Mouse (Mus musculus) stomach, embryonic 15.5 days (tissue): ENCODE results near the gene Acan. TPM values are rescaled to one million over a fixed set of nuclear protein-coding genes. Genes with fewer than 3 reads are reported as not detected.

ENCODE experiments used
- ATAC-seq: fragments of 200-750 bp; cut with Nextera tagmentation; 2 replicates; pipeline ENCODE4 v1.8.0; 2017; ENCODE audit warnings: low read depth, moderate number of reproducible peaks, moderate TSS enrichment; ENCODE audit not compliant: insufficient read depth, low FRiP score
- H3K27ac ChIP-seq: fragments of 300-500 bp; sonication (generic); 2 replicates; pipeline ENCODE4 v1.5.1; 2015; ENCODE audit warnings: mild to moderate bottlenecking, inconsistent platforms
- H3K27me3 ChIP-seq: fragments of 300-500 bp; sonication (generic); replicated peaks from 2 replicates; pipeline ENCODE4 v1.6.1; 2015; ENCODE audit warnings: inconsistent platforms
- H3K36me3 ChIP-seq: fragments of 300-500 bp; sonication (generic); 2 replicates; pipeline ENCODE4 v1.6.1; 2015; ENCODE audit warnings: inconsistent platforms
- H3K4me1 ChIP-seq: fragments of 300-500 bp; sonication (generic); 2 replicates; pipeline ENCODE4 v1.6.1; 2015; ENCODE audit warnings: inconsistent platforms
- H3K4me2 ChIP-seq: fragments of 300-500 bp; sonication (generic); 2 replicates; pipeline ENCODE4 v1.6.1; 2015; ENCODE audit warnings: mild to moderate bottlenecking, inconsistent platforms
- H3K4me3 ChIP-seq: fragments of 300-500 bp; sonication (generic); replicated peaks from 2 replicates; pipeline ENCODE4 v1.5.1; 2015; ENCODE audit warnings: inconsistent platforms
- H3K9ac ChIP-seq: fragments of 300-500 bp; sonication (generic); 2 replicates; pipeline ENCODE4 v1.6.1; 2015; ENCODE audit warnings: inconsistent platforms
- H3K9me3 ChIP-seq: fragments of 300-500 bp; sonication (generic); 2 replicates; pipeline ENCODE4 v1.6.1; 2016; ENCODE audit warnings: inconsistent platforms
- WGBS: fragments of 180-500 bp; shearing (Covaris S2); methylation state at CpG from one replicate; pipeline ENCODE4 v1.1.7; 2015; 5-methylcytosine and 5-hydroxymethylcytosine counted together
- polyA plus RNA-seq: library from polyadenylated mRNA; unstranded; fragments of >200 nt; fragmentation: Nextera tagmentation; extraction: Ambion mirVana; gene quantifications from 2 replicates; pipeline ENCODE4 v1.2.1, GENCODE M21; 2015

Acan gene
- 0.82 and 1.5 TPM in 2 replicates for polyA plus RNA-seq

DNA sequence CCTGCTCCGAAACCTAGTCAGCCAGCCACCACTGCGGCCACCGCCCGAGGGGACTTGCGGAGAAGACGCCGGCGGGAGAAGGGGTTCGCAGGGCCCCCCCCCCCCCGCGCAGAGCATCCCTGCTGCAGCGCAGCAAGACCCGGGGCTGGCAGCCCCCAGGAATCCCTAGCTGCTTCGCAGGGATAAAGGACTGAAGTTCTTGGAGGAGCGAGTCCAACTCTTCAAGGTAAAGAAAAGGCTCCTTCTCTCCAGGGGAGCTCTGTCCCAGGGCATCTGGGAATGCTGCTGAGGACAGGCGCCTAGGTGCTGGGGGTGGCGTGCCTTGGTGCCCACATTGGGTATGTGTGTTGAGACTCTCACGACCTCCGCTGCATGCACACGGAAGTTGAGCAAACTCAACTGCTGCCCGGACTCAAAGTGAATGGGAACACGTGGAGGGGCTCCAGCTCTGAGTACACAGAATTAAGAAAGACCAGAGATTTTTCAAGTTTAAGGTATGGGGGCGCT lies at the start of gene Acan:
Acan (plus strand) TSS at position 101 of the 507 bp plus-strand sequence.
- Histone ChIP-seq H3K4me2 (peak within 1 kb of the TSS; percentile 89), H3K36me3 (no peaks in the 10 kb centered on the region), H3K4me1 (peaks cover 8% of the 10 kb centered on the region; the same call in 1 of the 2 replicates), H3K27me3 (peaks cover 57% of the 10 kb centered on the region), H3K27ac (no peak within 1 kb of the TSS), H3K9ac (no peak within 1 kb of the TSS), H3K4me3 (peak within 1 kb of the TSS; percentile 44), H3K9me3 (no peaks in the 10 kb centered on the region)
- 1% methylated on average over 23 of the region's 23 CpGs for WGBS
- ATAC-seq = no peak

DNA sequence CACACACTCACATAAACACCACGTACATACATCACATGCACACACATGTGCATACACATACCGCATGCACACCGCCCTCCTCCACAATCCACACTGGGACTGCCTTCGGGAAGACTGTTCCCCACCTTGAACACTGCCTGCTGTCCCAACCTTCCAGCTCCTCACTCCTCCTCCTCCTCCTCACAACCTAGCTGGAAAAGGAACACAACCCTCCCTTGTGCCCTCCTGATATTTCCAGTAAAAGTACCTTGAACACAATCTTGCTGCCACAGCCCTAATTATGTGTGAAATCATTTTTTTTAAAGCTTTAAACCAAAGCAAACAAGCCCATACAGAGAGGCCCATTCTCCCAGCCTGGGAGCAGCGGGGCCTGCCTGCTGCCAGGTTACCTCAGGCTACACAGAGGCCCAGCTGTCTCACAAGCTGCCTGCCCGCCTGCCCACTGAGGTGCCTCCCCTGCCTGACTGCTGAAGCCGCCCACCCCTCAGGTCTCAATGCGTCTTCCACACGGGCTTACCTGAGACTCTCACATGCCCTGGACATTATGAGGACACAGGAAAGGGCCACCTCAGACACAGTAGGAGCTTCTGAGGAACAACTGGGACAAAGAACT lies 31.9 kb upstream of the Acan start:
- no peak for ATAC-seq
- 60% methylated on average over 9 of the region's 9 CpGs for WGBS

DNA sequence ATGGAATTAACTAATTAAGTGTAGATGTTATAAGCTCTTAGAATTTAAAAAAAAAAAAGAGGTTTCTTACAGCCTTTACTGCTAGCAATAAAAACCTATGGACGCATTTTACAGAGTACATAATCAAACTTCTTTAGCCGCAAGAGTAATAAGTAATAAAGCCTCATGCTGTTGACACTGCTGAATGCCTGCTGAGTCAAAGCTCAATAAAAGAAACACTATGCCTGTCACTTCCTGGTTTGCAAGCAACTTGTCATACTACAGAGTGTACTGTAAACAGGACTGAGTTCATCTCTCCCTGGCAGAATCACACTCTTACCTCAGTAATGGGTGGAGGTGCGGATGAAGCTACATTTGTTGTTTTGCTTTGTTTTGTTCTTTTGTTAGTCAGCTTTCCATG lies 24.1 kb upstream of the Acan start:
- Histone ChIP-seq H3K4me1 (no peaks in the 10 kb centered on the region), H3K9ac (no peak overlapping the region), H3K36me3 (no peaks in the 10 kb centered on the region), H3K27me3 (no peaks in the 10 kb centered on the region), H3K9me3 (no peaks in the 10 kb centered on the region), H3K27ac (no peak overlapping the region), H3K4me2 (no peak overlapping the region), H3K4me3 (no peak overlapping the region)
- WGBS = 85% methylated on average over 3 of the region's 3 CpGs
- ATAC-seq = no peak

More for the DNA sequence above, 31.9 kb upstream of the Acan start:
- Histone ChIP-seq H3K36me3 (no peaks in the 10 kb centered on the region), H3K4me3 (no peak overlapping the region), H3K4me2 (no peak overlapping the region), H3K9me3 (no peaks in the 10 kb centered on the region), H3K9ac (no peak overlapping the region), H3K27ac (no peak overlapping the region), H3K27me3 (no peaks in the 10 kb centered on the region), H3K4me1 (no peaks in the 10 kb centered on the region)

DNA sequence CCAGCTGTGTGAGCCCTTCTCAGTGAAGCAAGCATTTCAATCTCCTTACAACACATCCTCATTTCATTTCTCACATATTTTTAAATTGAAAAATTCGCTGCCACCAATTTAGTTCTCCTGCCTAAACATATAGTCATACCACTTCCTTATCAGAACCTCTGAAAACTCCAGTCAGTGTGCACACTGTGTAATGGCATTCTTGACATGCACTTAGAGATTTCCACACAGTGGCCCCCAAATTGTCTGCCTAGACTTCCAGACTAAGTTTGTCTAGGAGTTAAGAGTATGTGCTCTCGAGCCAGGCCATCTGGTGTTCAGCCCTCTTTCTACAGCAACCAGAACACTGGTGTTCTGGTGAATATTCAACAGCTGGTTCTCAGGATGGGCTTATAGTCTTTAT lies 19.5 kb upstream of the Acan start:
- no peaks in the 10 kb centered on the region for H3K4me1 ChIP-seq
- H3K36me3 ChIP-seq = no peaks in the 10 kb centered on the region
- no peak for ATAC-seq
- H3K27ac ChIP-seq = no peak overlapping the region
- H3K9ac ChIP-seq = no peak overlapping the region
- no peaks in the 10 kb centered on the region for H3K27me3 ChIP-seq
- no peaks in the 10 kb centered on the region for H3K9me3 ChIP-seq
- no peak overlapping the region for H3K4me2 ChIP-seq
- H3K4me3 ChIP-seq = no peak overlapping the region
- 57% methylated on average over 2 of the region's 2 CpGs for WGBS

DNA sequence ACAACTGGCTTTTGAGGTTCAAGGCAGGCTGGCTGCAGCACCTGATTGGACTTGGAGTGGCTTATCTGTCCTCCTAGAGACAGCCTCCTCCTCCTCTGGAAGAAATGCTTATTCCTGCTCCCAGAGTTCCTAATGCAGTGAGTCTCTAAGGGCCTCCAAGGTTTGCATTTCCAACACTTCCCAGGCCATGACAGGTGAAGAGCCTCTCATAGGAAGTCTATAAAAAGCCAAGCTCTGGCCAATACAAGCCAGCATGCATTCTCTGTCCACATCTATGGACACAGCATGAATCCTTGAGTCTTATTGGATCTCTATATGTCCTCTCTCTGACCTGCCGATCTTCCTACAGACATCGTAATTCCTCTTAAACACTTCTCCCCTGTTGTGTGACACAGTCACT lies 18.8 kb upstream of the Acan start:
- Histone ChIP-seq H3K36me3 (no peaks in the 10 kb centered on the region), H3K9ac (no peak overlapping the region), H3K27ac (no peak overlapping the region), H3K4me1 (no peaks in the 10 kb centered on the region), H3K4me3 (no peak overlapping the region), H3K4me2 (no peak overlapping the region), H3K9me3 (no peaks in the 10 kb centered on the region), H3K27me3 (no peaks in the 10 kb centered on the region)
- no peak for ATAC-seq
- 92% methylated on average over 2 of the region's 2 CpGs for WGBS

DNA sequence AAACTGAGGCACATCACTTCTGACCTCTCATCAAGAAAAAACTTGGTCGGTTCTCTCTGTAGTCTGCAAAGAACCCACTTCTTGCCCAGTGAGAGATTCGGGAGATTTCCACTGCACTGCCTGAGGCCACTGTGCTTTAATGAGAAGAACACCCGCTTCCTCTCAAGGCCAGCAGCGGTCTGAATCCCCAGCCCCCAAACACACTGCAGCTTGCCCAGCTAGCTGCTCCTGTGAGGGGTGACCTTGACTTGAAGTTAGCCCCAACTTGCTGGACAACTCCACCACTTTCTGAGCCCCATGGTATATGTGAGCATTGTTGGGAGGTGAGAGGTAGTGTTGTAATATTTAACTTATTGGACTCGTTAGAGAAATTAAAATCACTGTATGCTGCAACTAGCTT lies 1.2 kb upstream of the Acan start:
- no peak for ATAC-seq
- Histone ChIP-seq H3K4me3 (no peak overlapping the region), H3K27me3 (peaks cover 57% of the 10 kb centered on the region), H3K9me3 (no peaks in the 10 kb centered on the region), H3K27ac (no peak overlapping the region), H3K9ac (no peak overlapping the region), H3K36me3 (no peaks in the 10 kb centered on the region), H3K4me1 (peaks cover 8% of the 10 kb centered on the region; the same call in 1 of the 2 replicates), H3K4me2 (no peak overlapping the region)
- WGBS = 30% methylated on average over 5 of the region's 5 CpGs

DNA sequence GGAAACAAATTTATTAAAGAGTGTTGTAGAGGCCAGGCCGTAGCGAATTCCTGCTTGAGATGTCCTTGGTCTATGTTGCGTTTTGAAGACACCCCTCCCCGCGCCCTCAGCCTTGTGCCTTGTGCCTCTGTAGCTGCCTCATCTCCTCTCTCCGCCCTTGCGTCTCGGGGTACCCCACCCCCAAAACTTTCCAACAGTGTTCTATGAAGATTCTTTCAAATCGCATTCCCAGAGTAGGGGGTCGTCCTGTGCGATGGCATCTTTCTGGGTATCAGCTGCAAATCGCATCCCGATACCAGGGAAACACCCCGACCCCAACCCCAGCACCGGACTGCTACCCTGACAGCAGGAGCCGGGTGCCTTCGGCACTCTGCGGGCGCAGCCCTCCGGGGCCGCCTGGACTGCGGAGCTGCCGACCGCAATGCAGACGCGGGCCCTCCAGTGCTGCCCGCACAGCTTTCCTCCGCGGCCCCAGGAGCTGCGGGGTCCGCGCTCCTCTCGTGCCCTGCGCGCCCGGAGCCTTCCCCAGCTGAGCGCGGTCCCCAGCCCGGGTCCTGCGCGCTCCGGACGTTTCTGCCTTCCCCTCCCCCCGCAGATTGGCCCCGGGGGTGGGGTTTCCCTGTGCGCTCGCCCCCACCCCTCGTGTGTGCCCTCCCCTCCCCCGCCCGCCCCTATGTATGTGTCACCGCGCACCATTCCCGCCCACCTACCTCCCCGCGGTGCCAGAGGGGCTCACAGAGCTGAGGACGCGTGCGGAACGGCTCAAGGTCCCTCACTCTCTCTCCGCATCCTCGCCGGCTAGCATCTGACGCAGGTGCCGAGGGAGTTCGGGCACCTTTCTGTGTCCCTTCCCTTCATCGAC lies 531 bp upstream of the Acan start:
- Histone ChIP-seq H3K9ac (no peak overlapping the region), H3K4me3 (peak overlapping the region; percentile 44), H3K36me3 (no peaks in the 10 kb centered on the region), H3K9me3 (no peaks in the 10 kb centered on the region), H3K27ac (no peak overlapping the region), H3K4me1 (peaks cover 8% of the 10 kb centered on the region; the same call in 1 of the 2 replicates), H3K27me3 (peaks cover 57% of the 10 kb centered on the region), H3K4me2 (peak overlapping the region; percentile 89)
- 2% methylated on average over 61 of the region's 66 CpGs for WGBS
- ATAC-seq = peak; percentile 18; the same call in 1 of the 2 replicates

DNA sequence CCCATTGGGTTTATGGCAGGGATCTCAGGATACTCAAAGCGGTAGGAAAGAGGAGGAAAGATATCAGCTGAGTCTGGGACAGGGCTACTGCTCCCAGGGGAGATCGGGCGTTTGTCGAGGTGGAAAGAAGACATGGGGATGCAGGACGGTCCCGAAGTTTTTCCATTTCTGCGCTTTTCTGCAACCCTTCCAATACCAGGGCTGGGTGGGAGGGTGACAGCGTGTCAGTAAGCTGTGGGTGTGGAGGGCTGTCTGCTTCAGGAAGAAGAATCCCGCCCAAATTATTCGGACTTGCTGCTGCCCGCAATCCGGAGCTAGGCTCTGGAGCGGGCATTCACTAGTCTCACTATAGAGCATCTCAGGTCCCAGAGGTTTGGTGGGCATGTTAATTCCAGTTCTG lies 828 bp downstream of the Acan start:
- peak overlapping the region; percentile 89 for H3K4me2 ChIP-seq
- no peak for ATAC-seq
- no peak overlapping the region for H3K4me3 ChIP-seq
- H3K9ac ChIP-seq = no peak overlapping the region
- WGBS = 14% methylated on average over 13 of the region's 13 CpGs
- no peaks in the 10 kb centered on the region for H3K9me3 ChIP-seq
- peaks cover 54% of the 10 kb centered on the region for H3K27me3 ChIP-seq
- H3K27ac ChIP-seq = no peak overlapping the region
- H3K36me3 ChIP-seq = no peaks in the 10 kb centered on the region
- peaks cover 8% of the 10 kb centered on the region; the same call in 1 of the 2 replicates for H3K4me1 ChIP-seq

DNA sequence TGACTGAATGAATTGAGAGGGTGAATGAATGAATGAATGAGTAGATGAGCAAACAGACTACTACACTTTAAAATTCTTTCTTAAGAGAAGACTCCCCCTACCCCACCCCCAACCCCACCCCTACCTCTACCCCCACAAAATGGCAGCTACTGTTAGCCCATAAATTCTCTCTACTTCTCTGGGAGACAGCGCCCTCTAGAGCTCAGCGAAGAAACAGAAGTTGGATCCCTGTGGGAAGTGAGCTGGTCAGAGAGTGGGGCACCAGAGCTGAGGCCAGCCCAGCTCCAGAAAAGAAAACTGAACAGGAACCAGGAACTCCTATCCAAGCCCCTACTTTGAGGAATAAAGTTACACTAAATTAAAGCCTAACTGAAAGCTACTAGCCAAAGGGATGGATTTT lies 5.3 kb downstream of the Acan start:
- H3K4me2 ChIP-seq = no peak overlapping the region
- H3K4me1 ChIP-seq = 0 out of 2 replicates have a peak, but pooled peaks cover under 1% of the 10 kb centered on the region
- H3K9ac ChIP-seq = no peak overlapping the region
- ATAC-seq = no peak
- H3K4me3 ChIP-seq = no peak overlapping the region
- H3K27me3 ChIP-seq = peaks cover 22% of the 10 kb centered on the region
- H3K27ac ChIP-seq = no peak overlapping the region
- no peaks in the 10 kb centered on the region for H3K36me3 ChIP-seq
- H3K9me3 ChIP-seq = no peaks in the 10 kb centered on the region
- 28% methylated on average over 2 of the region's 2 CpGs for WGBS

DNA sequence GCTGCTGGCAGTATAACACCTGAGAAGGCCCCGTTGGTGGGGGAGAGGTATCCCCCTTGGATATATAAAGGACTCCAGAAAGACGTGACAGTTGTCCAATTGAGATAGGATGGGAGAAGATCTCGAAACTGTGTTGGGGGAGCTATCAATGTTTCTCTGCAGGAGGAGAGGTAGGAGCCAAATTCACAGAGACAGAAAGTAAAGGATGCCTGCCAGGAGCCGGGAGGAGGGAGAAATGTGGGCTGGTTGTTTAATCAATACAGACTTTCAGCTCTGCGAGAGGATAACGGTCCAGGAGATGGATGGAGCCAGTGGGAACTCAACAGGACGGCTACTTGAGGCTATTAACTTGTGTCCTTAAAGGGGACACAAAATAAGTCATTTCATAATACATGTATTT lies 14.2 kb downstream of the Acan start:
- Histone ChIP-seq H3K27me3 (no peaks in the 10 kb centered on the region), H3K36me3 (no peaks in the 10 kb centered on the region), H3K4me2 (no peak overlapping the region), H3K9me3 (no peaks in the 10 kb centered on the region), H3K27ac (no peak overlapping the region), H3K4me1 (no peaks in the 10 kb centered on the region), H3K9ac (no peak overlapping the region), H3K4me3 (no peak overlapping the region)
- WGBS = 47% methylated on average over 7 of the region's 7 CpGs
- no peak for ATAC-seq

DNA sequence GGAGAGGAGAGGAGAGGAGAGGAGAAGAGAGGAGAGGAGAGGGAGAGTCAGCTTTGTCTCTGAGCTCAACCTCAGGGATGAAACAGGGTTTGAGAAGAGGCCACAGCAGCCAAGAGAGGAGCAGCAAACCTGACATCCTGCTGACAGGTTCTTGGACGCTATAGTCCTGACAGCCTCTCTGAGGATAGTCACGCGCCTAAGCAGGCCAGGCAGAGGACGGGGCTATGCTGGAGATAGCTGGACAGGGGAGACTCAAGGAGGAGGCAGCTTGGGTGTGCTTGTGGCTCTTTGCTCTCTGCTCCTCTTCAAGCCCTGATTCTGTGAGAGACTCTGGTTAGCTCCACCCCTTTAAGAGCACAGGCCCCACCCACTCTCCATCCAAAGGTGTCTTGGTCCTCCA lies 14.9 kb downstream of the Acan start:
- H3K4me2 ChIP-seq = no peak overlapping the region
- no peak for ATAC-seq
- H3K9me3 ChIP-seq = no peaks in the 10 kb centered on the region
- H3K27me3 ChIP-seq = no peaks in the 10 kb centered on the region
- no peak overlapping the region for H3K27ac ChIP-seq
- 67% methylated on average over 4 of the region's 4 CpGs for WGBS
- H3K36me3 ChIP-seq = no peaks in the 10 kb centered on the region
- H3K9ac ChIP-seq = no peak overlapping the region
- H3K4me1 ChIP-seq = no peaks in the 10 kb centered on the region
- H3K4me3 ChIP-seq = no peak overlapping the region

DNA sequence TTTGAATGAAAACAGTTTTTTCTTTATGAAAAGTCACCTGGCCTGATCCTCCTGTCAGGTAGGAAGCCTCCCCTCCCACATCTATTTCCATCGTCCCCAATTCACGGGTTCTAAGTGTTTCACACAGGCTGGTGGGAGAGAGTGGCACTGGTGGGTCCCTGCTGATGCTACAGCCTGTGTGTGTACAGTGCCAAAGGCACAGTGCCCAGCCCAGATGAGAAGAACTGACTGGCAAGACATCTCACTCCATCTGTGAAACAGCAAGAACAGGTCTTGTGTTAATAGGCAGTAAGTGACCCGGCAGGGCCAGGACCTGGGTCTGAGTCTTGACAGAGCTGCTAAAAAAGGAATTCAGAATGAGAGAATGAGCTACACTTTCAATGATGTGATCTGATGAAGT lies 25.9 kb downstream of the Acan start:
- H3K9ac ChIP-seq = no peak overlapping the region
- H3K9me3 ChIP-seq = no peaks in the 10 kb centered on the region
- no peaks in the 10 kb centered on the region for H3K4me1 ChIP-seq
- H3K4me2 ChIP-seq = no peak overlapping the region
- no peak overlapping the region for H3K4me3 ChIP-seq
- no peaks in the 10 kb centered on the region for H3K36me3 ChIP-seq
- 62% methylated on average over 3 of the region's 3 CpGs for WGBS
- H3K27ac ChIP-seq = no peak overlapping the region
- ATAC-seq = no peak
- H3K27me3 ChIP-seq = no peaks in the 10 kb centered on the region
